Mouse (Mus musculus) gastrocnemius, adult 18-20 months (tissue): ENCODE data around the gene Ghitm. TPM values are rescaled to one million over a fixed set of nuclear protein-coding genes. Genes with fewer than 3 reads are reported as not detected.

Source experiments
- DNase-seq: peaks from one replicate; pipeline ENCODE4 v3.0.0; 2021; ENCODE audit warnings: low spot score
- total RNA-seq, 2 experiments: library from RNA; stranded (reverse); gene quantifications; 2 replicates each; pipeline ENCODE4 v1.2.3; 2021

Gene Ghitm
- total RNA-seq, 2 experiments from 2014 or later, result 422 to 501 TPM

DNA sequence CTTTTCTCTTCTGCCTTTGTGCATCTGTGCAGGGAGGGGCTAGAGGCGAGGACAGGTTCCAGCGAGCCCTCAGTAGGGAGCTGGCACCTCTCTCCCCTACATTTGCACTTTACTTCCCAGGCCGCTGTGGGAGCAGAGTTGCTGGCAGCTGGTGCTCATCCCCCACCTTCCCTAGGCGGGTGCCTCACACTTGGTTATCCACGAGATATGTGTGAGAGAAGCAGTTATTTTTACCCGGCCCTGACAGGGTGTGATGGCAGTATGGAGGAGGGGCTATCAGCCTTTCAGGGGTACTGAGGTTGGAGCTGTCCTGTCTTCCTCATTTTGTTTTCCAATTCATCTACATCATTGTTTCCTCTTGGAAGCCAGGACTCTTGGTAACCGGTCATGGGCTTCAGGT, 29.2 kb downstream of the Ghitm start:
- DNase-seq, result no peak

DNA sequence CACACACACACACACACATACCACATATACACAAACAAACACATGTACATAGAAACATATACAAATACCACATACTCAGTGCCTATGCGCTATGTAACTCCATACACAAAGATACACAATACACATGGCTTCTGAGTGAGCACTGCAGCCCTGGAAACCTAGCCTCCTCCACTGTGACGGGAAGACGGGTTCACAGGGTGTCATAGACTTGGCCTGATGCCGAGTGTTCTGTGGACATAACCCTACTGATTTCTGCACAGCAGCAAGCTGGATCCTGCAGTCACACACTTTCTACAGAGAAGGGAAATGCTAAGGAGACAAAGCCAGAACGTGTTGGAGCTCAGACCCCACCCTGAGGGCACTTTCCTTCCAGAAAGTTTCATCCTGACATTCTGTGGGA, 30.3 kb downstream of the Ghitm start:
- DNase-seq, result no peak

DNA sequence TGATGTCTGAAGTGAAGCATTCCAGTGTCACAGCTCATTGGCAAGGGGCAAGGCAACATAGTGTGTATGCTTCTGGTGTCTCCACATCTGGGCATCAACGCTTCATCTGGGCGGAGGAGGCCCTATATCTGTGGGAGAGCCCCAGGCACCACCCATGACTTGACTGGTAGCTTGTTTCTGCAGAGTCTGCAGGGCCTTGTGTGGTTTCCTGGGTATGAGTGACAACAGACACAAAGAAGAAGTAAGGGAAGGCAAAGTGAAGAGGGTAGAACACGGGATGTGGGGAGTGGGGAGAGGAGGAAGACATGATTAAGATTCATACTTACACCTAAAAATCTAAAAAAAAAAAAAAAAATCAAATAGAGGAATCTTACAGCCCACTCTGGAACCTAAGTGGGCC, 32.6 kb downstream of the Ghitm start:
- no peak for DNase-seq

DNA sequence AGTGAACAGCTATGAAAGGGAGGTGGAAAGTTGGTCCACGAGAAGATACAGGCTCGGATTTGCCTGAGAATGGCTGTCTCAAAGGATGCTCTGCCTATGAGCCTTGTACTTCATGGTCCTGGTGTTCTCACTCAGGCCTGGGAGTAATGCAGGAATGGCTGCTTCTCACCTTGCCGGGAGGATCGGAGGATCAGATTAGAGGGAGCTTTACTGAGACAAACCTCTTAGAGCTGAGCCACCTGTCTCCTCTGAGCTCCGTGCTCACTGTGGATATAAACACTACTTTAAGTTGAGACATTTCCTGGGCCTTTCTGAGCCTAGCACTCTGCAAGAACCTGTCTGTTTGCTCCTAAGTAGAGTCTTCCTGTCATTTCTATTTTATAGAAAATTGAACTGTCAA, 33.5 kb downstream of the Ghitm start:
- DNase-seq, result no peak

DNA sequence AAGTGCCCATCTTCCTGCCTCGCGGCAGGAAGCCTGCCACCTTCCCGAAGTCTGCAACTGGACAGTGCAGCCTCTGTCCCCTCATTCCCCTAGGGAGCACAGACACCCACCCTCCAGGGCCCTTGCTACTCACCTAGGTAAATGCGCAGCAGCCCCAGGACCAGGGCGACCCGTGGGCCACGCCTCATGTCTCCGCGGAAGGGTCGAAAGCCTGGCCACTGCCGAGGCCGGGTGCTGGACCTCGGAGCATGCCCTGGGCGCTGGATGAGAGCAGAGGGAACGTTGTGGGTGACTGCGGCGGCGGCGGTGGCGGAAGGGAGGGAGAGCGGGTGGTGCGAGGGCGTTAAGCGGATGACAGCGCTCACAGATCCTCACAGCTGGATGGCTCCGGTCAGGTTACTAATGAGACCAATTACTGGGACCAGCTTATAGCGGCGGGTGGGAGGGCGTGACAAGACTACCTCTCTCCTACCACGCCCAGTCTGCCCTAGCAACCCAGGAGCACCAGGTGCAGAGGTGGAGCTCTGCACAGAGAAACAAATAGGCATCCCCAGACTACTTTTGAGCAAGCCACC, 37.0 kb downstream of the Ghitm start, which contains the start of gene Cdhr1:
TSS of gene Cdhr1 (minus strand) at position 392 of the 575 bp plus-strand sequence.
- no peak for DNase-seq

DNA sequence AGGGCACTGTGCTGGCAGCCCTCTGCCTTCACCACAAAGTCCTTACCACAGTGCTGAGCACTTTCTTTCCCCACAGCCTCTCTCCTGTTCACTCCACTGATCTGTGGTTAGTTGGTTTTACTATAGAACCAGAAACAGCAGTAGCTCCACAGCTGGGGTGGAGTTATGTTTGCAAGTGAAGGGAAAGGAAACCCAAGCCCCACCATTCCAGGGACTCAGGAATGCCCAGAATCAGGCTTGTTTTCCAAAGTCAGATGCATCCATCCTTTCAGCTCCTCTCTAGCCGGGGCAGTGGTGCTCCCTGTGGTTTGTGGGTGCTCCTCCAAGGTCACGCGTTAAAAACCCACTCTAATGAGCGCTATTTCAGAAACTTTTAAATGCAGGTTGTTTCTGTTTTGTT, 39.5 kb downstream of the Ghitm start:
- no peak for DNase-seq

DNA sequence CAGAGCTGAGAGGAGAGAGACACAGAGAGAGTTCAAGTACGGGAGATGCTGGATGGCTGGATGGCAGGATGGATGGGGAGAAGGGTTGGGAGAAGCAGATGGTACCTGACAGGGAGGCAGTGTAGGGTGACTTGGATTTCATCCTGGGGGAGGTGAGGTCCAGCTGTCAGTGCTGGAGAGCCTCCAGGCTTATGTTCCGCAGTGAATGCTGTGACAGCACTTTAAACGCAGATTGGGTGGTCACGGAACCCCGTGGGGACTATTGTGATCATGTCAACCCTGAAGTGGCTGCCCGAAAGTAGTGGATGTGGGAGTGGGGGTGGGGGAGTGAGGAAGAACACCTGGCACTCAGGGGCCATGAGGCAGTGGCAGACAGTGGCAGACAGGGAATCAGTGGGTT, 40.6 kb downstream of the Ghitm start:
- DNase-seq, result no peak

DNA sequence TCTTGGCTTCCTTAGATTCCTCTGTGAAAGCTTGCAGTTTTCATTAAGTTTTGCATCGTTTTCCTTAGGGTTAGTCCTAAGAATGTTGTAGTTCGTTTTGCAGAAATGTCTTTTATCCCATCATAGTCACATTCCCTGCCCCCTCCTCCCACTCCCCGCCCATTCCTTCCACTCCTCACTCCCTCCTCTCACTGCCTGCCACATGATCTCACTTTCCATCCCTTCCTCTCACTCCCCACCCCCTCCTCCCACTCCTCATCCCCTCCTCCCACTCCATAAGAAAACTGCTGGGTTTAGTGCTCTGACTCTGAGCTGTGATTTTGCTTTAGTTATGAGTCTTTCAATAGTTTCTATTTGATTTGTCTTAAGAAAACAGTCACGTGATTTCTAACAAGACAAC, 51.3 kb downstream of the Ghitm start:
- no peak for DNase-seq

DNA sequence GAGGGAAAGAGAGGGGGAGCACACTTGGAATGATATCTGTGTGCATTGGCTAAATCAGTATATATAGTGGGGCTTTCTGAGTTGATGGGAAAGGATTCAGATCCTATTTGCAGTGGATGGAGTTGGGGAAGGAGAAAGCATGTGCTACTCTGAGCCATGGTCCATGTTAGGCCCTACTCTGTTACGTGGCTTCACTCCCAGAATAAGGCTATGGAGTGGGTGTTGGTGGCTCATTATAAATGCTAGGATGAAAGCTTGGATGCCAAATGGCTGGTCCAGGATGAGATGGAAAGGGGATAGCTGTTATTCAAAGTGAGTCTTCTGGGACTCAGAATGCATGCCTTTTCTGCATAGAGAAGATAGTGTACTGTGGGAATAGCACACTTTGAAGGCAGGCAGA, 54.3 kb downstream of the Ghitm start:
- no peak for DNase-seq

Other genes with a start within 250 kb of the Ghitm start
- 10 to 100 TPM; 63.3 to 72.8 TPM for gene Ccser2, start 166.5 kb downstream of the Ghitm start, total RNA-seq
- gene Rgr, start 86.3 kb downstream of the Ghitm start, total RNA-seq, result not detected
- not detected for gene Lrit1, start 80.4 kb downstream of the Ghitm start, total RNA-seq
- not detected for gene Lrit2, start 67.3 kb downstream of the Ghitm start, total RNA-seq
- not detected for gene Cdhr1, start 36.9 kb downstream of the Ghitm start, total RNA-seq
- 1 to 10 TPM in 1 of 2 experiments, under 1 TPM in 1; 0.34 to 1.0 TPM for gene 2610528A11Rik, start 21.2 kb downstream of the Ghitm start, total RNA-seq